In the genomic region with DNA sequence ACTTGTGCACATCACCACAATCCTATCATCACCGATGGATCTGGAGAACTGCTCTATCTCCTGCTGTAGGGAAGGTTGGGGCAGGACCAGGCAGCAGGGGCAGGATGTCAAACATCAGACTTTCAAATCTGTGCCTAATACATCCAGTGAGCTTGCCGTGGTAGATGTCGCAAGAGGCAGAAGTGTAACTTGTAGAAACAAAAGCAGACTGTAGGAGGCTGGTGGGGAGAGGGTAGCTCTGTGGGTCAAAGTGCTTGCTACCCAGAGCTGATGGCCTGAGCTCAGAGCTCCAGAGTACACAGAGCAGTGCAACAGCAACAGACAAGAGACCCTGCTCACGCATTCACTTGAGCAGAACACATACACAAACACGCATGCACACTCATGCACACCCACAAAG, we compare ENCODE assay signal across 21 mouse cellular contexts. TPM values are rescaled to one million over a fixed set of nuclear protein-coding genes. Genes with fewer than 3 reads are reported as not detected.
DNase-seq lines count a peak whose midpoint lies in the region; ATAC-seq and TF ChIP-seq lines count a peak whose summit lies in the region.
"Had no signal": no experiment of that assay in that cellular context is flagged by ENCODE, and none has a peak within 500 bp of the region (broad histone marks: within the 10 kb centered on the region; RNA-seq: fewer than 3 reads in every experiment).

No protein-coding gene starts in this region.

- intact Hi-C loops in heart, postnatal 14 days (cut with DNase I) = no loop called here

- DNase-seq in heart, postnatal 14 days = no peak
- no peak for DNase-seq in embryonic facial prominence, embryonic 10.5 days (ENCODE audit: low spot score)
- no peak for DNase-seq in limb, embryonic 11.5 days (ENCODE audit: low spot score)
- DNase-seq in liver, embryonic 14.5 days (ENCODE audit: low read depth in 3 of 3, low spot score in 3 of 3) = peak in 1 of 3 experiments; percentile 16
- no peak for DNase-seq in MN1 (ENCODE audit: low spot score)
- DNase-seq in right cerebral cortex, postnatal 14 days = no peak
- DNase-seq in gastrocnemius, adult 18-20 months (ENCODE audit: low spot score) = no peak
- DNase-seq: cerebellum, adult 9-11 months; embryo, embryonic 11 days; gastrocnemius, postnatal 14 days; heart, postnatal 10 days; lung, postnatal 4 days; right cerebral cortex, adult 18-20 months had no signal

- no peaks in the 10 kb centered on the region for H3K9me3 ChIP-seq in heart, embryonic 13.5 days
- 0 out of 2 replicates have a peak, but pooled peaks cover 3% of the 10 kb centered on the region for H3K9me3 ChIP-seq in embryonic facial prominence, embryonic 10.5 days
- H3K9me3 ChIP-seq in limb, embryonic 11.5 days (ENCODE audit: control insufficient read depth, low read length) = no peaks in the 10 kb centered on the region
- H3K9me3 ChIP-seq in liver, embryonic 14.5 days (ENCODE audit: control insufficient read depth, low read length) = no peaks in the 10 kb centered on the region
- H3K9me3 ChIP-seq: hindbrain, embryonic 13.5 days; intestine, embryonic 15.5 days; limb, embryonic 15.5 days; midbrain, embryonic 12.5 days; stomach, embryonic 15.5 days had no signal

- H3K36me3 ChIP-seq in heart, embryonic 13.5 days = no peaks in the 10 kb centered on the region
- no peaks in the 10 kb centered on the region for H3K36me3 ChIP-seq in embryonic facial prominence, embryonic 10.5 days (replicated peaks)
- H3K36me3 ChIP-seq in limb, embryonic 11.5 days (ENCODE audit: control insufficient read depth, insufficient read depth, low read length) = no peaks in the 10 kb centered on the region
- no peaks in the 10 kb centered on the region for H3K36me3 ChIP-seq in liver, embryonic 14.5 days (replicated peaks; ENCODE audit: control insufficient read depth, insufficient read depth, low read depth)
- H3K36me3 ChIP-seq: hindbrain, embryonic 13.5 days; intestine, embryonic 15.5 days; limb, embryonic 15.5 days; midbrain, embryonic 12.5 days; stomach, embryonic 15.5 days had no signal

- H3K4me1 ChIP-seq in heart, embryonic 13.5 days = peaks cover 36% of the 10 kb centered on the region
- peaks cover 38% of the 10 kb centered on the region for H3K4me1 ChIP-seq in embryonic facial prominence, embryonic 10.5 days
- peaks cover 40% of the 10 kb centered on the region for H3K4me1 ChIP-seq in limb, embryonic 11.5 days (ENCODE audit: control insufficient read depth, insufficient read depth, low read length)
- peaks cover 0 to 4% of the 10 kb centered on the region in 2 experiments; a peak in 2 of 4 replicates for H3K4me1 ChIP-seq in liver, embryonic 14.5 days (replicated peaks; ENCODE audit: control insufficient read depth in 2 of 2, insufficient read depth in 2 of 2, low read length in 1 of 2)

- TF ChIP-seq CTCF in liver, embryonic 14.5 days (IDR thresholded peaks at IDR 0.05; ENCODE audit: low read depth) = no peak

- H3K27me3 ChIP-seq in heart, embryonic 13.5 days (replicated peaks) = no peaks in the 10 kb centered on the region
- H3K27me3 ChIP-seq in embryonic facial prominence, embryonic 10.5 days (replicated peaks; ENCODE audit: low read depth, poor library complexity, severe bottlenecking) = no peaks in the 10 kb centered on the region
- H3K27me3 ChIP-seq in limb, embryonic 11.5 days (ENCODE audit: control insufficient read depth, insufficient read depth, low read length) = no peaks in the 10 kb centered on the region
- H3K27me3 ChIP-seq in liver, embryonic 14.5 days (ENCODE audit: control insufficient read depth, insufficient read depth, low read length) = no peaks in the 10 kb centered on the region
- H3K27me3 ChIP-seq: hindbrain, embryonic 13.5 days; intestine, embryonic 15.5 days; limb, embryonic 15.5 days; stomach, embryonic 15.5 days had no signal

- no peak for ATAC-seq in heart, embryonic 13.5 days (ENCODE audit: extremely low read depth, insufficient number of reproducible peaks, low FRiP score, low TSS enrichment)
- ATAC-seq in limb, embryonic 11.5 days (ENCODE audit: insufficient number of reproducible peaks, low FRiP score, low TSS enrichment, low read depth) = no peak
- peak; percentile 62 for ATAC-seq in liver, embryonic 14.5 days (ENCODE audit: insufficient read depth)
- ATAC-seq: intestine, embryonic 15.5 days had no signal

- WGBS in heart, embryonic 13.5 days = 75% methylated on average over 5 of the region's 5 CpGs
- 76% methylated on average over 5 of the region's 5 CpGs for WGBS in embryonic facial prominence, embryonic 10.5 days
- 74% methylated on average over 5 of the region's 5 CpGs for WGBS in limb, embryonic 11.5 days
- 57% methylated on average over 5 of the region's 5 CpGs for WGBS in liver, embryonic 14.5 days (ENCODE audit: insufficient replicate concordance)

- no peak overlapping the region for H3K4me3 ChIP-seq in heart, embryonic 13.5 days
- H3K4me3 ChIP-seq in embryonic facial prominence, embryonic 10.5 days = no peak overlapping the region
- H3K4me3 ChIP-seq in limb, embryonic 11.5 days (ENCODE audit: low read depth, low read length) = no peak overlapping the region
- no peak overlapping the region for H3K4me3 ChIP-seq in liver, embryonic 14.5 days (ENCODE audit: insufficient read depth in 1 of 2, low read depth in 2 of 2, low read length in 2 of 2)
- H3K4me3 ChIP-seq: hindbrain, embryonic 13.5 days; intestine, embryonic 15.5 days; left cerebral cortex, adult 2 months; limb, embryonic 15.5 days; midbrain, embryonic 12.5 days; myocyte; stomach, embryonic 15.5 days had no signal

- 0 out of 2 replicates have a peak overlapping the region, but pooled peaks have one; percentile 24 for H3K9ac ChIP-seq in heart, embryonic 13.5 days
- H3K9ac ChIP-seq in limb, embryonic 11.5 days (ENCODE audit: low read length) = no peak overlapping the region
- no peak overlapping the region for H3K9ac ChIP-seq in liver, embryonic 14.5 days (replicated peaks)
- H3K9ac ChIP-seq: hindbrain, embryonic 13.5 days; intestine, embryonic 15.5 days; limb, embryonic 15.5 days; midbrain, embryonic 12.5 days; stomach, embryonic 15.5 days had no signal

- no peak overlapping the region for H3K4me2 ChIP-seq in heart, embryonic 13.5 days
- no peak overlapping the region for H3K4me2 ChIP-seq in limb, embryonic 11.5 days (ENCODE audit: low read depth, severe bottlenecking)
- H3K4me2 ChIP-seq in liver, embryonic 14.5 days (ENCODE audit: low read depth) = no peak overlapping the region
- H3K4me2 ChIP-seq: hindbrain, embryonic 13.5 days; intestine, embryonic 15.5 days; limb, embryonic 15.5 days; midbrain, embryonic 12.5 days; stomach, embryonic 15.5 days had no signal

- TF ChIP-seq EP300 in liver, embryonic 14.5 days (IDR thresholded peaks at IDR 0.05; ENCODE audit: low read depth) = no peak

- H3K27ac ChIP-seq in heart, embryonic 13.5 days (replicated peaks) = no peak overlapping the region
- H3K27ac ChIP-seq in embryonic facial prominence, embryonic 10.5 days (replicated peaks) = peak overlapping the region; percentile 80
- peak overlapping the region; percentile 42; the same call in 1 of the 2 replicates for H3K27ac ChIP-seq in limb, embryonic 11.5 days (replicated peaks; ENCODE audit: low read depth, low read length)
- H3K27ac ChIP-seq in liver, embryonic 14.5 days = no peak overlapping the region
- H3K27ac ChIP-seq: intestine, embryonic 15.5 days; left cerebral cortex, adult 2 months; limb, embryonic 15.5 days; midbrain, embryonic 12.5 days; stomach, embryonic 15.5 days had no signal

RNA-seq across cellular contexts. Expression of a gene that starts 6.1 kb away (rescaled TPM):
- polyA plus RNA-seq in heart, embryonic 13.5 days (2015; fragmentation: Nextera tagmentation; extraction: Ambion mirVana) = 16.0 and 16.7 TPM in 2 replicates
- total RNA-seq in heart, postnatal 14 days (2021) = 10 to 100 TPM; 38.7 to 40.2 TPM
- 41.7 and 44.3 TPM in 2 replicates for polyA plus RNA-seq in embryonic facial prominence, embryonic 10.5 days (2016; fragmentation: Nextera tagmentation; extraction: Ambion mirVana)
- 67.3 and 71.1 TPM in 2 replicates for polyA plus RNA-seq in limb, embryonic 11.5 days (2014; fragmentation: Nextera tagmentation; extraction: Ambion mirVana)
- polyA plus RNA-seq in liver, embryonic 14.5 days (2012; rRNA removed) = 4.1 and 5.0 TPM in 2 replicates
- 4.0 and 4.2 TPM in 2 replicates for polyA plus RNA-seq in liver, embryonic 14.5 days (2014; fragmentation: Nextera tagmentation; extraction: Ambion mirVana)
- 10 to 100 TPM; 18.2 to 24.3 TPM for total RNA-seq in gastrocnemius, adult 18-20 months (2021)

RNA-seq across cellular contexts. Expression of a gene that starts 56.9 kb away (rescaled TPM):
- polyA plus RNA-seq in heart, embryonic 13.5 days (2015; fragmentation: Nextera tagmentation; extraction: Ambion mirVana) = 0.27 and 0.39 TPM in 2 replicates
- 1 to 10 TPM in 1 of 2 experiments, not detected in 1; 1.1 TPM for total RNA-seq in heart, postnatal 14 days (2021)
- 0.24 and 0.26 TPM in 2 replicates for polyA plus RNA-seq in embryonic facial prominence, embryonic 10.5 days (2016; fragmentation: Nextera tagmentation; extraction: Ambion mirVana)
- not detected in 2 replicates for polyA plus RNA-seq in limb, embryonic 11.5 days (2014; fragmentation: Nextera tagmentation; extraction: Ambion mirVana)
- not detected in 2 replicates for polyA plus RNA-seq in liver, embryonic 14.5 days (2012; rRNA removed)
- not detected in 2 replicates for polyA plus RNA-seq in liver, embryonic 14.5 days (2014; fragmentation: Nextera tagmentation; extraction: Ambion mirVana)
- not detected for total RNA-seq in gastrocnemius, adult 18-20 months (2021)
- total RNA-seq: gastrocnemius, postnatal 14 days had no signal
- polyA plus RNA-seq: myocyte had no signal

Comparison
In these comparisons a context has a peak if more than half of its experiments do, and no peak if none do; other contexts are left out.
1. H3K27ac ChIP-seq: peak in embryonic facial prominence, embryonic 10.5 days (single experiment) and limb, embryonic 11.5 days (single experiment); none in heart, embryonic 13.5 days (single experiment) and liver, embryonic 14.5 days (single experiment).